Mouse (Mus musculus) gastrocnemius, adult 2 months (tissue): ENCODE data around the gene Kif28. TPM values are rescaled to one million over a fixed set of nuclear protein-coding genes. Genes with fewer than 3 reads are reported as not detected.
"Not testable (repeated sequence)": the region's sequence is repeated elsewhere in the genome, so short reads cannot be mapped to it uniquely, and the experiment has no call there.

Source experiments
- DNase-seq: peaks from one replicate; pipeline ENCODE4 v3.0.0; 2022
- H3K27ac ChIP-seq: fragments of 200-600 bp; 2 replicates; pipeline ENCODE4 v1.8.1; 2022; ENCODE audit warnings: mild to moderate bottlenecking
- H3K4me3 ChIP-seq: fragments of 200-600 bp; 2 replicates; pipeline ENCODE4 v1.8.1; 2022; ENCODE audit warnings: mild to moderate bottlenecking, moderate library complexity
- CTCF ChIP-seq: fragments of 200-600 bp; IDR thresholded peaks from 2 replicates; pipeline ENCODE4 v1.8.1; 2022; ENCODE audit warnings: antibody characterized with exemption, mild to moderate bottlenecking, moderate library complexity
- intact Hi-C: fragments of 180-260 bp; cut with DNase I; formaldehyde crosslinking; loops from one replicate; pipeline ENCODE4 v1.15.1; 2025
- total RNA-seq, 2 experiments: library from RNA; stranded (reverse); gene quantifications; 2 replicates each; pipeline ENCODE4 v1.2.3; 2021

The Kif28 gene
- total RNA-seq, 2 experiments from 2014 or later, result 0.22 TPM; not detected in 1

- intact Hi-C loops, result loop anchor here (10.0 kb wide), 1 partner anchor 60 kb away; no protein-coding TSS in a partner anchor
- Histone ChIP-seq H3K27ac (no peak overlapping the region), H3K4me3 (no peak overlapping the region)
- no peak for DNase-seq
- no peak for TF ChIP-seq CTCF
Observed at GRCm38 (mm10) chr1:179664309-179664930, 80.7 kb downstream of the Kif28 start.

DNA sequence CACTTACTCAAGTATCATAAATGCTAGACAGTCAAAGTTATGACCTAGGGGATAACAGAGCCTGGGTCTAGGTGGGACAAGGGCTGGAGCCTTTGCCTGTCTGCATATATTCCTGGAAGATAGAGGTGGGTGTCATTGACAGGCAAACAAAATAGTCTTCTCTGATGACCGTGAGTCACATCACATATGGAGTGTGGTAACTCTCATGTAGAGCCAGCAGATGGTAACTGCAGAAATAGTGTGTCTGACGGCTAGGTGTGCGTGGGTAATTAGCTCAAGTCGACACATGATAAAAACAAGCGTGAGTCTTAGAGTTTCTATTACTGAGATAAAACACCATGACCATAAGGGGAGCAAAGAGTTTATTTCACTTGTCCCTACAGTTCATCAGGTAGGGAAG is 82.0 kb downstream of the Kif28 start:
- Histone ChIP-seq H3K27ac (no peak overlapping the region), H3K4me3 (no peak overlapping the region)
- intact Hi-C loops, result loop anchor here (10.0 kb wide), 1 partner anchor 62 kb away; no protein-coding TSS in a partner anchor
- no peak for DNase-seq
- no peak for TF ChIP-seq CTCF

GRCm38 (mm10) chr1:179651224-179651623 is 93.8 kb downstream of the Kif28 start:
- intact Hi-C loops, result no loop called here

GRCm38 (mm10) chr1:179650284-179650683 is 94.8 kb downstream of the Kif28 start:
- intact Hi-C loops, result no loop called here
- H3K27ac ChIP-seq, result no peak overlapping the region
- H3K4me3 ChIP-seq, result no peak overlapping the region
- no peak for DNase-seq
- no peak for TF ChIP-seq CTCF

More at GRCm38 (mm10) chr1:179651224-179651623, 93.8 kb downstream of the Kif28 start:
- no peak for DNase-seq
- H3K4me3 ChIP-seq, result no peak overlapping the region
- no peak for TF ChIP-seq CTCF
- H3K27ac ChIP-seq, result no peak overlapping the region

- intact Hi-C loops, result loop anchor here (10.0 kb wide), 2 partner anchors 85 to 195 kb away; no protein-coding TSS in a partner anchor
- DNase-seq, result no peak
- Histone ChIP-seq H3K4me3 (no peak overlapping the region), H3K27ac (no peak overlapping the region)
- no peak for TF ChIP-seq CTCF
Observed at GRCm38 (mm10) chr1:179649324-179649723, 95.7 kb downstream of the Kif28 start.

DNA sequence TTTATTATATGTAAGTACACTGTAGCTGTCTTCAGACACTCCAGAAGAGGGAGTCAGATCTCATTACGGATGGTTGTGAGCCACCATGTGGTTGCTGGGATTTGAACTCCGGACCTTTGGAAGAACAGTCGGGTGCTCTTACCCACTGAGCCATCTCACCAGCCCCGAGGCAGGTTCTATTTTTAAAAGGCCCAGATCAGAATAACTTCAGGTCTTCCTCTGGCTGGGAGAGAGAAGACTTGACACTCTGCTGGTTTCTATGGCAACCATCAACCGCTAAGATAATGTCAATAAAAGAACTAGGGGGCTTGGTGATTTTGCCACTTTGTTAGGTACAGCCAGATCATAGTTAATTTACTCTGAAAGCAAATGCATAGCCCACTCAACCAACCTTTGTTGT is 96.4 kb downstream of the Kif28 start:
- not testable (repeated sequence) for H3K4me3 ChIP-seq, H3K27ac ChIP-seq, DNase-seq
- intact Hi-C loops, result loop anchor here (10.0 kb wide), 2 partner anchors 86 to 196 kb away; no protein-coding TSS in a partner anchor

DNA sequence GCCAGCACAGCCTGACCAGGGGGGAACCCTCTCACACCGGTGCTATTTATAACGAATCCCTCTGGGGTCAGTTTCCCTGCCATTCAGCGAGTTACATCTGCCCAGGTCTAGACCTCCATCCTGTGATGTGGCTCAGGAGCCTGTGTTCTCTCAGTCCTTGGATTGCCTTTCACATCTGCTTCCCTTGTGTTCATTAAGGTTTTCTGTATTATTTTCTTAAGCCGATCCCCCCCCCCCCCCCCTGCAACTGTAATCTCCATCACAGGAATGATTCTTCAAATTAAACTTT is 99.1 kb downstream of the Kif28 start:
- intact Hi-C loops, result loop anchor here (10.0 kb wide), 2 partner anchors 89 to 199 kb away; no protein-coding TSS in a partner anchor
- TF ChIP-seq CTCF, result no peak
- H3K4me3 ChIP-seq, result peak overlapping the region; percentile 59
- H3K27ac ChIP-seq, result no peak overlapping the region
- DNase-seq, result no peak

Other genes starting within 250 kb of the Kif28 start
- gene Smyd3, start 227.2 kb downstream of the Kif28 start, total RNA-seq, result 1 to 10 TPM; 5.1 to 5.8 TPM
- gene Tfb2m, start 199.0 kb downstream of the Kif28 start, total RNA-seq, result 10 to 100 TPM; 39.8 to 41.5 TPM
- 10 to 100 TPM; 34.7 to 40.0 TPM for gene Cnst, start 198.9 kb downstream of the Kif28 start, total RNA-seq
- 10 to 100 TPM; 31.8 to 38.3 TPM for gene Sccpdh, start 77.1 kb downstream of the Kif28 start, total RNA-seq
- not detected for gene Gm10518, start 58.1 kb upstream of the Kif28 start, total RNA-seq
- 10 to 100 TPM; 18.3 to 19.1 TPM for gene Ahctf1, start 58.4 kb upstream of the Kif28 start, total RNA-seq
- gene Cdc42bpa, start 215.2 kb upstream of the Kif28 start, total RNA-seq, result 10 to 100 TPM; 25.9 to 27.8 TPM